Comparison of ENCODE assay signal across 8 mouse cellular contexts in the genomic region with DNA sequence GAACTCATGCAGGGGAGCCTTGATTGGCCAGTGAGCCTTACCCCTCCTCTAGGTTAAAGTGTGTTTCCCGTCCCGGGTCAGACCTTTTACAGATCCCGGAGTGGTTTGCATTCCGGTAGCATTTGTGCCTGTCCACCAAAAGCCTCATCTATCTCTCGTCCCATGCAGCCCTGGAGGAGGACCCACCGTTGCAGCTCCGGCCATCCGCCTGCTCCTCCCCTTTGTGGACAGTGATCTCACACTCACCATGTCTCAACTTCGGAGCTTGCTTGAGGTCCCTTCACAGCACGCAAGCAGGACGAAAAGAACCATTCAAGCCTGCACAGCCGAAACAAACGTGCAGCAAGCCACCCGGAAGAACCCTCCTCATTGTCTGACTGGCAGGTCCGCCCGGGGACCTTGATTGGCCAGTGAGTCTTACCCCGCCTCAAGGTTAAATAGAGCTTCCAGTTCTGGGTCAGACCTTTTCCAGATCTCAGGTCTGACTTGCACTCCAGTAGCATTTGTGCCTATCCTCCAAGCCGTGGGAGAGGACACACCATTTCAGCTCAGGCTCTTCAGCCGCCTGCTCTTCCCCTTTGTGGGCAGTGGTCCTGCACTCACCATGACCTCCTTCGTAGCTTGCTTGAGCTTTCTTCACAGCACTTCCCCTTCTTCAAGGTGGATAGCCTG.
A peak's percentile ranks its signal among the peaks of the same experiment; 100 is the strongest.
DNase-seq lines count a peak whose midpoint lies in the region; ATAC-seq and TF ChIP-seq lines count a peak whose summit lies in the region.

No protein-coding gene starts in this region.

- TF ChIP-seq POLR2A in heart, adult 2 months (IDR thresholded peaks at IDR 0.05; ENCODE audit: insufficient read depth, low read depth, low read length) = peak; percentile 72

- H3K4me3 ChIP-seq in embryonic facial prominence, embryonic 14.5 days (ENCODE audit: low read depth, low read length) = peak overlapping the region; percentile 72
- peak overlapping the region; percentile 70 for H3K4me3 ChIP-seq in heart, adult 2 months
- H3K4me3 ChIP-seq in limb, embryonic 13.5 days = peak overlapping the region; percentile 70
- peak overlapping the region; percentile 57 for H3K4me3 ChIP-seq in midbrain, embryonic 16.5 days (ENCODE audit: low read depth, low read length)

- no peak for TF ChIP-seq CTCF in heart, adult 2 months (IDR thresholded peaks at IDR 0.05)

- no peak for TF ChIP-seq EP300 in heart, adult 2 months (IDR thresholded peaks at IDR 0.05; ENCODE audit: insufficient read depth, low read depth, low read length)

- H3K36me3 ChIP-seq in embryonic facial prominence, embryonic 14.5 days (ENCODE audit: control insufficient read depth, insufficient read depth, low read length) = peaks cover 10% of the 10 kb centered on the region; the same call in 1 of the 2 replicates
- H3K36me3 ChIP-seq in heart, adult 2 months (ENCODE audit: control insufficient read depth, insufficient read depth, low read length) = peaks cover 1% of the 10 kb centered on the region
- peaks cover 15% of the 10 kb centered on the region for H3K36me3 ChIP-seq in limb, embryonic 13.5 days
- no peaks in the 10 kb centered on the region for H3K36me3 ChIP-seq in midbrain, embryonic 16.5 days (ENCODE audit: control insufficient read depth, insufficient read depth, low read length)

- peak; percentile 97 for ATAC-seq in embryonic facial prominence, embryonic 14.5 days (ENCODE audit: low read depth)
- peak; percentile 98 for ATAC-seq in limb, embryonic 13.5 days (ENCODE audit: low FRiP score, low read depth)
- ATAC-seq in midbrain, embryonic 16.5 days = peak; percentile 99

- peak overlapping the region; percentile 66 for H3K4me2 ChIP-seq in embryonic facial prominence, embryonic 14.5 days (ENCODE audit: low read depth, low read length)
- H3K4me2 ChIP-seq in limb, embryonic 13.5 days (replicated peaks) = peak overlapping the region; percentile 81
- peak overlapping the region; percentile 78 for H3K4me2 ChIP-seq in midbrain, embryonic 16.5 days (ENCODE audit: low read length)

- intact Hi-C loops in heart, adult 2 months (cut with DNase I) = loop anchor here (1.0 kb wide), 1 partner anchor 85 kb away; no protein-coding TSS in a partner anchor

- 0 out of 2 replicates have a peak, but pooled peaks cover 2% of the 10 kb centered on the region for H3K79me2 ChIP-seq in heart, adult 2 months (replicated peaks; ENCODE audit: control insufficient read depth, insufficient read depth, low read length)

- peak overlapping the region; percentile 80 for H3K27ac ChIP-seq in embryonic facial prominence, embryonic 14.5 days (replicated peaks; ENCODE audit: low read depth, low read length)
- H3K27ac ChIP-seq in heart, adult 2 months = peak overlapping the region; percentile 82
- peak overlapping the region; percentile 90 for H3K27ac ChIP-seq in limb, embryonic 13.5 days
- peak overlapping the region; percentile 73 for H3K27ac ChIP-seq in midbrain, embryonic 16.5 days (ENCODE audit: low read length)

- H3K27me3 ChIP-seq in embryonic facial prominence, embryonic 14.5 days (replicated peaks; ENCODE audit: control insufficient read depth, insufficient read depth, low read length) = no peaks in the 10 kb centered on the region
- no peaks in the 10 kb centered on the region for H3K27me3 ChIP-seq in heart, adult 2 months (ENCODE audit: control insufficient read depth, insufficient read depth, low read length)
- H3K27me3 ChIP-seq in limb, embryonic 13.5 days = no peaks in the 10 kb centered on the region
- no peaks in the 10 kb centered on the region for H3K27me3 ChIP-seq in midbrain, embryonic 16.5 days (ENCODE audit: control insufficient read depth, insufficient read depth, low read depth, low read length)

- H3K4me1 ChIP-seq in embryonic facial prominence, embryonic 14.5 days (ENCODE audit: control insufficient read depth, insufficient read depth, low read length) = no peaks in the 10 kb centered on the region
- no peaks in the 10 kb centered on the region; the same call in 1 of the 2 replicates for H3K4me1 ChIP-seq in heart, adult 2 months (ENCODE audit: control insufficient read depth, insufficient read depth, low read length)
- peaks cover 6% of the 10 kb centered on the region for H3K4me1 ChIP-seq in limb, embryonic 13.5 days
- peaks cover 11% of the 10 kb centered on the region; the same call in 1 of the 2 replicates for H3K4me1 ChIP-seq in midbrain, embryonic 16.5 days (ENCODE audit: control insufficient read depth, insufficient read depth, low read length)

- peak overlapping the region; percentile 73 for H3K9ac ChIP-seq in embryonic facial prominence, embryonic 14.5 days (ENCODE audit: low read depth, low read length)
- H3K9ac ChIP-seq in heart, adult 2 months (ENCODE audit: low read depth, low read length) = peak overlapping the region; percentile 70
- H3K9ac ChIP-seq in limb, embryonic 13.5 days = peak overlapping the region; percentile 74
- peak overlapping the region; percentile 70 for H3K9ac ChIP-seq in midbrain, embryonic 16.5 days (ENCODE audit: low read depth, low read length)

- peak; percentile 88 for DNase-seq in 3T3-L1 (ENCODE audit: low read depth, low spot score)
- DNase-seq in adrenal gland, postnatal 4 days (ENCODE audit: low spot score in 2 of 2) = peak; percentile 38 to 65
- DNase-seq in embryonic facial prominence, embryonic 14.5 days (ENCODE audit: low spot score) = peak; percentile 94
- peak; percentile 85 to 88 for DNase-seq in heart, adult 2 months
- peak; percentile 80 to 86 for DNase-seq in kidney, adult 8-10 months
- peak; percentile 57 to 76 for DNase-seq in spleen, postnatal 10 days (ENCODE audit: low spot score in 2 of 2)

- H3K9me3 ChIP-seq in embryonic facial prominence, embryonic 14.5 days (ENCODE audit: control insufficient read depth, low read length) = peaks cover 21% of the 10 kb centered on the region
- 0 out of 2 replicates have a peak, but pooled peaks cover 10% of the 10 kb centered on the region for H3K9me3 ChIP-seq in limb, embryonic 13.5 days
- 0 out of 2 replicates have a peak, but pooled peaks cover 4% of the 10 kb centered on the region for H3K9me3 ChIP-seq in midbrain, embryonic 16.5 days (replicated peaks; ENCODE audit: control insufficient read depth, low read length, poor library complexity, severe bottlenecking)

- WGBS in embryonic facial prominence, embryonic 14.5 days = 3% methylated on average over 20 of the region's 20 CpGs
- under 1% methylated on average over 20 of the region's 20 CpGs for WGBS in heart, adult 2 months
- 1% methylated on average over 20 of the region's 20 CpGs for WGBS in limb, embryonic 13.5 days
- WGBS in midbrain, embryonic 16.5 days = 1% methylated on average over 20 of the region's 20 CpGs

Comparison
In these comparisons a context has a peak if more than half of its experiments do, and no peak if none do; other contexts are left out.
1. Peak in every context shown above with its lines: DNase-seq, ATAC-seq, H3K4me3 ChIP-seq and H3K27ac ChIP-seq.